Mouse (Mus musculus) midbrain, embryonic 12.5 days (tissue): ENCODE measurements around the gene Slc6a9. TPM values are rescaled to one million over a fixed set of nuclear protein-coding genes. Genes with fewer than 3 reads are reported as not detected.

ENCODE experiments used
- ATAC-seq: fragments of 200-750 bp; cut with Nextera tagmentation; 2 replicates; pipeline ENCODE4 v1.8.0; 2017; ENCODE audit warnings: low read depth, moderate TSS enrichment, moderate library complexity; ENCODE audit not compliant: low FRiP score
- H3K27ac ChIP-seq: fragments of 300-500 bp; sonication (generic); replicated peaks from 2 replicates; pipeline ENCODE4 v1.5.1; 2016; ENCODE audit warnings: mild to moderate bottlenecking
- H3K27me3 ChIP-seq: fragments of 300-500 bp; sonication (generic); 2 replicates; pipeline ENCODE4 v1.6.1; 2016; ENCODE audit warnings: mild to moderate bottlenecking
- H3K36me3 ChIP-seq: fragments of 300-500 bp; sonication (generic); 2 replicates; pipeline ENCODE4 v1.6.1; 2016
- H3K4me1 ChIP-seq: fragments of 300-500 bp; sonication (generic); 2 replicates; pipeline ENCODE4 v1.6.1; 2016
- H3K4me2 ChIP-seq: fragments of 300-500 bp; sonication (generic); replicated peaks from 2 replicates; pipeline ENCODE4 v1.6.1; 2016; ENCODE audit warnings: mild to moderate bottlenecking, moderate library complexity
- H3K4me3 ChIP-seq: fragments of 300-500 bp; sonication (generic); 2 replicates; pipeline ENCODE4 v1.5.1; 2016; ENCODE audit warnings: mild to moderate bottlenecking
- H3K9ac ChIP-seq: fragments of 300-500 bp; sonication (generic); replicated peaks from 2 replicates; pipeline ENCODE4 v1.6.1; 2016; ENCODE audit warnings: mild to moderate bottlenecking, moderate library complexity
- H3K9me3 ChIP-seq: fragments of 300-500 bp; sonication (generic); 2 replicates; pipeline ENCODE4 v1.6.1; 2016; ENCODE audit warnings: mild to moderate bottlenecking
- WGBS: fragments of 180-500 bp; shearing (Covaris S2); methylation state at CpG from one replicate; pipeline ENCODE4 v1.1.7; 2016; 5-methylcytosine and 5-hydroxymethylcytosine counted together
- polyA plus RNA-seq: library from polyadenylated mRNA; unstranded; fragments of >200 nt; fragmentation: Nextera tagmentation; extraction: Ambion mirVana; gene quantifications from 2 replicates; pipeline ENCODE4 v1.2.1, GENCODE M21; 2016

The Slc6a9 gene
- polyA plus RNA-seq, 1 experiment from 2014 or later: 10.4 TPM

- H3K27me3 ChIP-seq: no peaks in the 10 kb centered on the region
- no peak overlapping the region for H3K9ac ChIP-seq
- WGBS: 81% methylated on average over 5 of the region's 5 CpGs
- no peak overlapping the region for H3K27ac ChIP-seq
- no peaks in the 10 kb centered on the region for H3K36me3 ChIP-seq
- H3K9me3 ChIP-seq: no peaks in the 10 kb centered on the region
- H3K4me2 ChIP-seq: no peak overlapping the region
- H3K4me3 ChIP-seq: no peak overlapping the region
- no peak for ATAC-seq
- H3K4me1 ChIP-seq: peaks cover 6% of the 10 kb centered on the region; the same call in 1 of the 2 replicates
These were observed 8.8 kb downstream of the Slc6a9 start for GRCm38 (mm10) chr4:117843101-117843500.

- 88% methylated on average over 5 of the region's 5 CpGs for WGBS
- no peak for ATAC-seq
- H3K27me3 ChIP-seq: 0 out of 2 replicates have a peak, but pooled peaks cover 3% of the 10 kb centered on the region
- H3K4me1 ChIP-seq: peaks cover 14% of the 10 kb centered on the region
- no peaks in the 10 kb centered on the region for H3K36me3 ChIP-seq
- H3K4me3 ChIP-seq: no peak overlapping the region
- no peak overlapping the region for H3K4me2 ChIP-seq
- no peak overlapping the region for H3K27ac ChIP-seq
- no peaks in the 10 kb centered on the region for H3K9me3 ChIP-seq
- no peak overlapping the region for H3K9ac ChIP-seq
These were observed 10.2 kb downstream of the Slc6a9 start for GRCm38 (mm10) chr4:117844467-117844866.

- 74% methylated on average over 11 of the region's 11 CpGs for WGBS
- H3K9me3 ChIP-seq: no peaks in the 10 kb centered on the region
These were observed 11.0 kb downstream of the Slc6a9 start for GRCm38 (mm10) chr4:117845316-117845715.

GRCm38 (mm10) chr4:117846261-117846660 is 12.0 kb downstream of the Slc6a9 start:
- Histone ChIP-seq H3K9me3 (no peaks in the 10 kb centered on the region), H3K27ac (no peak overlapping the region), H3K4me3 (no peak overlapping the region), H3K36me3 (no peaks in the 10 kb centered on the region), H3K4me2 (no peak overlapping the region), H3K9ac (no peak overlapping the region), H3K4me1 (peaks cover 24% of the 10 kb centered on the region), H3K27me3 (peaks cover 3% of the 10 kb centered on the region; the same call in 1 of the 2 replicates)
- ATAC-seq: no peak
- WGBS: 97% methylated on average over 4 of the region's 4 CpGs

More at GRCm38 (mm10) chr4:117845316-117845715, 11.0 kb downstream of the Slc6a9 start:
- ATAC-seq: no peak
- no peaks in the 10 kb centered on the region for H3K36me3 ChIP-seq
- no peak overlapping the region for H3K27ac ChIP-seq
- H3K4me1 ChIP-seq: peaks cover 22% of the 10 kb centered on the region
- H3K4me3 ChIP-seq: no peak overlapping the region
- no peak overlapping the region for H3K4me2 ChIP-seq
- no peak overlapping the region for H3K9ac ChIP-seq
- 0 out of 2 replicates have a peak, but pooled peaks cover 3% of the 10 kb centered on the region for H3K27me3 ChIP-seq

GRCm38 (mm10) chr4:117847011-117847410 is 12.7 kb downstream of the Slc6a9 start:
- WGBS: 54% methylated on average over 2 of the region's 2 CpGs
- no peak overlapping the region for H3K9ac ChIP-seq
- peak overlapping the region; percentile 35 for H3K27ac ChIP-seq
- H3K4me1 ChIP-seq: peaks cover 24% of the 10 kb centered on the region
- H3K9me3 ChIP-seq: no peaks in the 10 kb centered on the region
- H3K4me2 ChIP-seq: no peak overlapping the region
- peaks cover 3% of the 10 kb centered on the region; the same call in 1 of the 2 replicates for H3K27me3 ChIP-seq
- H3K36me3 ChIP-seq: no peaks in the 10 kb centered on the region
- no peak overlapping the region for H3K4me3 ChIP-seq
- peak; percentile 55; the same call in 1 of the 2 replicates for ATAC-seq

GRCm38 (mm10) chr4:117849063-117849462 is 14.8 kb downstream of the Slc6a9 start:
- Histone ChIP-seq H3K9me3 (no peaks in the 10 kb centered on the region), H3K36me3 (no peaks in the 10 kb centered on the region), H3K4me3 (no peak overlapping the region), H3K4me1 (peaks cover 24% of the 10 kb centered on the region), H3K27ac (no peak overlapping the region), H3K9ac (peak overlapping the region; percentile 12; the same call in 1 of the 2 replicates), H3K4me2 (no peak overlapping the region; the same call in 1 of the 2 replicates), H3K27me3 (peaks cover 3% of the 10 kb centered on the region; the same call in 1 of the 2 replicates)
- WGBS: 55% methylated on average over 17 of the region's 17 CpGs
- ATAC-seq: peak; percentile 3; the same call in 1 of the 2 replicates

GRCm38 (mm10) chr4:117849506-117849905 is 15.2 kb downstream of the Slc6a9 start:
- peak; percentile 31 for ATAC-seq
- H3K9me3 ChIP-seq: no peaks in the 10 kb centered on the region
- H3K36me3 ChIP-seq: no peaks in the 10 kb centered on the region
- WGBS: 17% methylated on average over 5 of the region's 5 CpGs
- no peak overlapping the region for H3K27ac ChIP-seq
- peak overlapping the region; percentile 21; the same call in 1 of the 2 replicates for H3K4me2 ChIP-seq
- peaks cover 24% of the 10 kb centered on the region for H3K4me1 ChIP-seq
- peak overlapping the region; percentile 12; the same call in 1 of the 2 replicates for H3K9ac ChIP-seq
- H3K4me3 ChIP-seq: no peak overlapping the region
- peaks cover 3% of the 10 kb centered on the region; the same call in 1 of the 2 replicates for H3K27me3 ChIP-seq

- Histone ChIP-seq H3K4me3 (no peak overlapping the region), H3K9ac (no peak overlapping the region), H3K4me2 (no peak overlapping the region), H3K27me3 (peaks cover 3% of the 10 kb centered on the region; the same call in 1 of the 2 replicates), H3K9me3 (no peaks in the 10 kb centered on the region), H3K4me1 (peaks cover 26% of the 10 kb centered on the region), H3K36me3 (no peaks in the 10 kb centered on the region), H3K27ac (no peak overlapping the region)
- 83% methylated on average over 7 of the region's 7 CpGs for WGBS
- ATAC-seq: no peak
These were observed 15.9 kb downstream of the Slc6a9 start for GRCm38 (mm10) chr4:117850176-117850575.

- Histone ChIP-seq H3K9ac (no peak overlapping the region), H3K4me1 (peaks cover 28% of the 10 kb centered on the region), H3K27ac (no peak overlapping the region), H3K9me3 (no peaks in the 10 kb centered on the region), H3K4me2 (no peak overlapping the region), H3K36me3 (no peaks in the 10 kb centered on the region), H3K27me3 (peaks cover 3% of the 10 kb centered on the region; the same call in 1 of the 2 replicates), H3K4me3 (no peak overlapping the region)
- WGBS: 82% methylated on average over 7 of the region's 7 CpGs
- no peak for ATAC-seq
These were observed 16.6 kb downstream of the Slc6a9 start for GRCm38 (mm10) chr4:117850871-117851270.

GRCm38 (mm10) chr4:117852152-117852868 is 18.0 kb downstream of the Slc6a9 start:
- no peak for ATAC-seq
- no peak overlapping the region for H3K27ac ChIP-seq
- no peaks in the 10 kb centered on the region for H3K36me3 ChIP-seq
- no peak overlapping the region for H3K9ac ChIP-seq
- whole genome bisulfite sequencing: 93% methylated on average over 10 of the region's 10 CpGs
- H3K4me3 ChIP-seq: no peak overlapping the region
- peaks cover 3% of the 10 kb centered on the region; the same call in 1 of the 2 replicates for H3K27me3 ChIP-seq
- no peaks in the 10 kb centered on the region for H3K9me3 ChIP-seq
- H3K4me2 ChIP-seq: no peak overlapping the region
- peaks cover 24% of the 10 kb centered on the region for H3K4me1 ChIP-seq

GRCm38 (mm10) chr4:117855146-117855545 is 20.8 kb downstream of the Slc6a9 start:
- no peak for ATAC-seq
- no peak overlapping the region for H3K27ac ChIP-seq
- no peak overlapping the region for H3K4me2 ChIP-seq
- H3K9me3 ChIP-seq: no peaks in the 10 kb centered on the region
- no peaks in the 10 kb centered on the region for H3K36me3 ChIP-seq
- H3K27me3 ChIP-seq: no peaks in the 10 kb centered on the region; the same call in 1 of the 2 replicates
- no peak overlapping the region for H3K4me3 ChIP-seq
- no peak overlapping the region for H3K9ac ChIP-seq
- 76% methylated on average over 9 of the region's 9 CpGs for WGBS
- H3K4me1 ChIP-seq: peaks cover 10% of the 10 kb centered on the region

- H3K9me3 ChIP-seq: no peaks in the 10 kb centered on the region
- H3K4me3 ChIP-seq: no peak overlapping the region
- WGBS: 75% methylated on average over 3 of the region's 3 CpGs
- H3K27me3 ChIP-seq: no peaks in the 10 kb centered on the region
- peaks cover 9% of the 10 kb centered on the region; the same call in 1 of the 2 replicates for H3K4me1 ChIP-seq
- H3K36me3 ChIP-seq: no peaks in the 10 kb centered on the region
- no peak overlapping the region for H3K4me2 ChIP-seq
- H3K27ac ChIP-seq: no peak overlapping the region
- ATAC-seq: no peak
- no peak overlapping the region; the same call in 1 of the 2 replicates for H3K9ac ChIP-seq
These were observed 24.5 kb downstream of the Slc6a9 start for GRCm38 (mm10) chr4:117858794-117859193.
